Mouse (Mus musculus): ENCODE results near the gene Rcn1.

- TF ChIP-seq POLR2A (IDR thresholded peaks at IDR 0.05; ENCODE audit: borderline replicate concordance, extremely low read depth, low read depth, low read length): no peak
- no peak for TF ChIP-seq CTCF (IDR thresholded peaks at IDR 0.05; ENCODE audit: insufficient read depth, low read length)
Measured at GRCm38 (mm10) chr2:105414309-105414708, 15.2 kb upstream of the Rcn1 start.

Data from lung, adult 2 months (tissue).